Mouse (Mus musculus) neural tube, embryonic 14.5 days (tissue): ENCODE data around the gene 1700024G13Rik. TPM values are rescaled to one million over a fixed set of nuclear protein-coding genes. Genes with fewer than 3 reads are reported as not detected.
A peak's percentile ranks its signal among the peaks of the same experiment; 100 is the strongest.

Experiments used
- ATAC-seq: fragments of 200-750 bp; cut with Nextera tagmentation; 2 replicates; pipeline ENCODE4 v1.8.0; 2017; ENCODE audit warnings: low read depth, mild to moderate bottlenecking, moderate TSS enrichment, moderate library complexity
- H3K27ac ChIP-seq: fragments of 300-500 bp; sonication (generic); 2 replicates; pipeline ENCODE4 v1.5.1; 2014; ENCODE audit warnings: low read depth, mild to moderate bottlenecking, control low read depth, low read length, moderate library complexity, mixed read lengths
- H3K27me3 ChIP-seq: fragments of 300-500 bp; sonication (generic); 2 replicates; pipeline ENCODE4 v1.6.1; 2014; ENCODE audit warnings: low read length; ENCODE audit not compliant: control insufficient read depth, insufficient read depth
- H3K36me3 ChIP-seq: fragments of 300-500 bp; sonication (generic); 2 replicates; pipeline ENCODE4 v1.6.1; 2014; ENCODE audit warnings: low read length, mixed read lengths; ENCODE audit not compliant: control insufficient read depth, insufficient read depth
- H3K4me1 ChIP-seq: fragments of 300-500 bp; sonication (generic); 2 replicates; pipeline ENCODE4 v1.6.1; 2014; ENCODE audit warnings: low read length; ENCODE audit not compliant: control insufficient read depth, insufficient read depth
- H3K4me2 ChIP-seq: fragments of 300-500 bp; sonication (generic); 2 replicates; pipeline ENCODE4 v1.6.1; 2014; ENCODE audit warnings: mild to moderate bottlenecking, low read depth, low read length, control low read depth
- H3K4me3 ChIP-seq: fragments of 300-500 bp; sonication (generic); 2 replicates; pipeline ENCODE4 v1.5.1; 2014; ENCODE audit warnings: low read depth, low read length, control low read depth, mixed read lengths
- H3K9ac ChIP-seq: fragments of 300-500 bp; sonication (generic); replicated peaks from 2 replicates; pipeline ENCODE4 v1.6.1; 2014; ENCODE audit warnings: low read depth, mild to moderate bottlenecking, control low read depth, low read length, mixed read lengths
- H3K9me3 ChIP-seq: fragments of 300-500 bp; sonication (generic); 2 replicates; pipeline ENCODE4 v1.6.1; 2016; ENCODE audit warnings: low read length; ENCODE audit not compliant: control insufficient read depth
- WGBS: fragments of 180-500 bp; shearing (Covaris S2); extraction: QIAGEN DNeasy Blood & Tissue Kit; methylation state at CpG from one replicate; pipeline ENCODE4 v1.1.7; 2014; 5-methylcytosine and 5-hydroxymethylcytosine counted together
- polyA plus RNA-seq: library from polyadenylated mRNA; unstranded; fragments of >200 nt; fragmentation: Nextera tagmentation; extraction: Ambion mirVana; gene quantifications from 2 replicates; pipeline ENCODE4 v1.2.1, GENCODE M21; 2014

The 1700024G13Rik gene
- polyA plus RNA-seq, 1 experiment from 2014 or later, result not detected

DNA sequence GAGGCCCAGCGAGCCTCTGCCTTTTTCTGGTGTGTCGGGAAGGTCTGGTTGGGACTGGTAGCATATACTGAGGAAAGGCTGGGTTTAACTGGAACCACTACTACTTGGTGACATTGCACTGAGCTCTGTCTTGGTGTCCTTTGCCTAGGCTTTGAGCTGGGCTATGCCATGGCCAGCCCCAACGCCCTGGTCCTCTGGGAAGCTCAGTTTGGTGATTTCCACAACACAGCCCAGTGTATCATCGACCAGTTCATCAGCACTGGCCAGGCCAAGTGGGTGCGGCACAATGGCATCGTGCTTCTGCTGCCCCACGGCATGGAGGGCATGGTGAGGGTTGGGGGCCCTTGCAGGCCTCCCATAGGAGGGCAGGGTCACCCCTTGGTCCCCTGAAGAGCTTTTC lies 44.0 kb downstream of the 1700024G13Rik start:
- H3K4me1 ChIP-seq, result no peaks in the 10 kb centered on the region
- no peaks in the 10 kb centered on the region for H3K36me3 ChIP-seq
- no peak overlapping the region for H3K4me2 ChIP-seq
- no peaks in the 10 kb centered on the region for H3K27me3 ChIP-seq
- 89% methylated on average over 7 of the region's 7 CpGs for WGBS
- H3K27ac ChIP-seq, result no peak overlapping the region
- no peak overlapping the region for H3K4me3 ChIP-seq
- ATAC-seq, result no peak
- no peak overlapping the region for H3K9ac ChIP-seq
- H3K9me3 ChIP-seq, result no peaks in the 10 kb centered on the region

DNA sequence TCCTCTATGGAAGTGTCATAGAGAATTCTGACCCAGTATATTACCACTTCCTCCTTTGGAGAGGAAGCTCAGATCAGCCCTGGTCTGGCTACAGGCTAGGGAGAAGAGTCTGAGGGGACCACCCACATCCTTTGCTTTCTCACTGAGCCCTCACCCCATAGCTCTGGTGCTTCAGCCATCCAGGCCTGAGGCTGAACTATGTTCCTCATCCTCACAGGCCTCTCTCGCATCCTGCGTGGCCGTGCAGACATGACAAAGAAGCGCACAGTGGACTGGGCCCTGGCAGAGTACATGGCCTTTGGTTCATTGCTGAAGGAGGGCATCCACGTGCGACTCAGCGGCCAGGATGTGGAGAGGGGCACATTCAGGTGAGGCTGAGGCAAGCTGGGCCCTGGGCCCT lies 46.4 kb downstream of the 1700024G13Rik start:
- Histone ChIP-seq H3K4me1 (no peaks in the 10 kb centered on the region), H3K27me3 (no peaks in the 10 kb centered on the region), H3K9me3 (no peaks in the 10 kb centered on the region), H3K4me3 (no peak overlapping the region), H3K36me3 (0 out of 2 replicates have a peak, but pooled peaks cover 2% of the 10 kb centered on the region), H3K4me2 (no peak overlapping the region), H3K9ac (no peak overlapping the region), H3K27ac (no peak overlapping the region)
- WGBS, result 96% methylated on average over 7 of the region's 7 CpGs
- ATAC-seq, result no peak

DNA sequence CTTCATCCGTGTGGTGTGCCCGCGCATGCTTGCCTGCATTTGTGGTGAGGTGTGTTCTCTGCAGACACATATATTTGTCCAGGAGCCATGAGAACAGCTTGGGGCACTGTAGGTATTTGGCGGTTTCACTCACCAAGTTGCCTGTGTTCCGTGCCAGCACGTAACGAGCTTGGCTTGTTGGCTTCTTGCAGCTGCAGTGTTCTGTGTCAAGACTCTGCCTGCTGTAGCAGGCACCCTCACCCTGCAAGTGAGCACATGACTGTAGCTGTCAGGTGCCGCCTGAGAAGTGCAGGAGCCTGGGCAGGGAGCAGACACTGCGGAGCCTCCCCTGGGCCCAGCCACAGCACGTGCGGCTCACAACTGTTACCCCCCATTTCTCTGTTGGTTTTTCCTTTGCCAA lies 51.6 kb downstream of the 1700024G13Rik start:
- Histone ChIP-seq H3K27ac (no peak overlapping the region), H3K27me3 (no peaks in the 10 kb centered on the region), H3K4me3 (no peak overlapping the region), H3K9ac (no peak overlapping the region), H3K36me3 (peaks cover 2% of the 10 kb centered on the region; the same call in 1 of the 2 replicates), H3K9me3 (no peaks in the 10 kb centered on the region), H3K4me1 (no peaks in the 10 kb centered on the region), H3K4me2 (no peak overlapping the region)
- 79% methylated on average over 11 of the region's 11 CpGs for WGBS
- ATAC-seq, result no peak

DNA sequence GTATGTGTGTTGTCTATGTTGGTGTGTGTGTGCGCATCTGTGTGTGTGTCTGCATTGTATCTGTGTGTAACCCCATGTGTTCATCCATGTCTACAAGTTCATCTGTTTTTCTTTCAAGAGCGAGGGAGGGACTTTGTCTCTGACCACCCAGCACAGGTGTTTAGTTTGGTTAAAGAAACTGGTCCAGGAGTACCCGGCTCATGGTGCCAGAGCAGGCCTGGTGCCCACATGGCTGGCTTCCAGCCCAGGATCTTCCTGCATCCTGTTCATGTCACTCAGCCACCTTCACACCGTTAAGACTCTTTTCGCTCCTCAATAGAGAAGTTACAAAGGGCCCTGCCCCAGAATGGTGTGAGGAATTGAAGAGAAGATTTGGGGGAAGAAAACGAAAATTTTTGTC lies 52.2 kb downstream of the 1700024G13Rik start:
- Histone ChIP-seq H3K4me2 (no peak overlapping the region), H3K36me3 (peaks cover 2% of the 10 kb centered on the region; the same call in 1 of the 2 replicates), H3K27ac (no peak overlapping the region), H3K9me3 (no peaks in the 10 kb centered on the region), H3K4me1 (no peaks in the 10 kb centered on the region), H3K27me3 (no peaks in the 10 kb centered on the region), H3K4me3 (no peak overlapping the region), H3K9ac (no peak overlapping the region)
- 89% methylated on average over 6 of the region's 6 CpGs for WGBS
- ATAC-seq, result no peak

DNA sequence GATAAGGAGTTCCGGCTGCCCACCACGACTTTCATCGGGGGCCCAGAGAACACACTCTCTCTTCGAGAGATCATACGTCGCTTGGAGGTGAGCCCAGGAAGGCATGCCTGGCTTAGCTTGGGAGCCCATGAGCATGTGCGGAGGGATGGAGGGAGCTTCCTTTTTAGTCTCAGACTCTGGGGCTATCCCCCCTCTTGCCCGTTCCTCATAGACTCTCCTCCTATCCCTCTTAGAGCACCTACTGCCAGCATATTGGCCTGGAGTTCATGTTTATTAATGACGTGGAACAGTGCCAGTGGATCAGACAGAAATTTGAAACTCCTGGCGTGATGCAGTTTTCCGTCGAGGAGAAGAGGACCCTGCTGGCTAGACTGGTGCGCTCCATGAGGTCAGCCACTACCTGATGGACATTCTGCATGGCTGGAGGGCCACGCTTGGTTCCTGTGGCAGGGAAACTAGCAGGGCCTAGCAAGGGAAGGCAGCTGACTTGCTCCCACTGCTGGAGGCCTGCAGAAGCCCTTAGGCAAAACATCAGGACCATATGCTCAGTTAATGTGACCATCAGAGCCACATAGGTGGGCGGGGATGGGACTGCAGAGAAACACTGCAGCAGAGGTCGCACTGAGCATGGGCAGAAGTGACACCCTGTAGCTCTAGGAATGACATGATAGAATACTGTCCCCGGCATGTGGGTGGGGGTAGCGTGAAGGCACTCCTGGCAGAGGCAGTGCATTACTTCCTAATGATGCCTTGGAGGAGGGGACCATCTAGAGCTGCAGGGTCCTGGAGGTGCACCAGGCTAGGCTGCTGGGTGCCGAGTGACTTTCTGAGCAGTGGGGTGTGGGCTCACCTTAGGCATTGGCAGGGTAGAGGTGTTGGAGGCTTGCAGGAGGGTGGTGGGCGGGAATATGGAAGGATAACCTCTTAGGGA lies 55.4 kb downstream of the 1700024G13Rik start:
- ATAC-seq, result no peak; the same call in 1 of the 2 replicates
- Histone ChIP-seq H3K4me1 (no peaks in the 10 kb centered on the region), H3K36me3 (peaks cover 1% of the 10 kb centered on the region; the same call in 1 of the 2 replicates), H3K4me2 (no peak overlapping the region), H3K27ac (no peak overlapping the region), H3K4me3 (no peak overlapping the region), H3K9me3 (no peaks in the 10 kb centered on the region), H3K27me3 (no peaks in the 10 kb centered on the region), H3K9ac (no peak overlapping the region)
- 74% methylated on average over 20 of the region's 20 CpGs for WGBS

DNA sequence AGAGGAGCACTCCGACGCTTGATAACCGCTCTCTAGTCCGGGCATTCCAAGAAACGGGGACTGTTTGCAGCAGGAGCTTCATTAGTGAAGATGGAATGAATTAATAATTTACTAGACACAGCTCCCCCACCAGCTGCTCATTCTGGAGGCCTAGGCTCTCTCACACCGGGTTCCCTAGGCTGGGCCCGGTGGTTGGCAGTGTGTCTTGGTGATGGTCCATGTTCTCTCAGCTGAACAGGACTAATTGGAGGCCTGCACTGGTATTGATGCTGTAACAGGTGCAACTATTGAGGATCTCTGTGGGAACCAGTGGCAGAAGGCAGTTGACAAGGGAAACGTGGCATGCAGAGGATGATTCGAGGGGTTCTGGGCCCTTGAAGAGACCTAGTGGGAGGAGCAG lies 60.8 kb downstream of the 1700024G13Rik start:
- no peak overlapping the region for H3K9ac ChIP-seq
- no peaks in the 10 kb centered on the region for H3K9me3 ChIP-seq
- peaks cover 5% of the 10 kb centered on the region; the same call in 1 of the 2 replicates for H3K4me1 ChIP-seq
- no peak overlapping the region for H3K4me3 ChIP-seq
- no peak overlapping the region for H3K27ac ChIP-seq
- H3K27me3 ChIP-seq, result no peaks in the 10 kb centered on the region
- WGBS, result 66% methylated on average over 9 of the region's 9 CpGs
- H3K4me2 ChIP-seq, result no peak overlapping the region
- 0 out of 2 replicates have a peak, but pooled peaks have one; percentile 34 for ATAC-seq
- no peaks in the 10 kb centered on the region for H3K36me3 ChIP-seq

Other genes starting within 250 kb of the 1700024G13Rik start
- not detected in 2 replicates for gene Msmb, start 246.4 kb downstream of the 1700024G13Rik start, polyA plus RNA-seq
- 117 and 132 TPM in 2 replicates for gene Ncoa4, start 228.5 kb downstream of the 1700024G13Rik start, polyA plus RNA-seq
- 241 and 250 TPM in 2 replicates for gene Timm23, start 186.5 kb downstream of the 1700024G13Rik start, polyA plus RNA-seq
- gene Parg, start 186.4 kb downstream of the 1700024G13Rik start, polyA plus RNA-seq, result 36.9 and 46.5 TPM in 2 replicates
- 16.9 and 17.2 TPM in 2 replicates for gene Ogdhl, start 66.4 kb downstream of the 1700024G13Rik start, polyA plus RNA-seq
- 31.3 and 32.6 TPM in 2 replicates for gene Slc18a3, start 76.5 kb upstream of the 1700024G13Rik start, polyA plus RNA-seq
- 4.0 and 4.3 TPM in 2 replicates for gene Chat, start 77.6 kb upstream of the 1700024G13Rik start, polyA plus RNA-seq
- gene Ercc6, start 125.1 kb upstream of the 1700024G13Rik start, polyA plus RNA-seq, result 23.3 and 25.1 TPM in 2 replicates
- gene Prrxl1, start 211.0 kb upstream of the 1700024G13Rik start, polyA plus RNA-seq, result 110 and 123 TPM in 2 replicates